Mouse (Mus musculus) hindbrain, embryonic 10.5 days (tissue): ENCODE data around the gene Rpl14. TPM values are rescaled to one million over a fixed set of nuclear protein-coding genes. Genes with fewer than 3 reads are reported as not detected.

Experiments used
- DNase-seq: peaks from one replicate; pipeline ENCODE4 v3.0.0-alpha.2; 2017; ENCODE audit warnings: low spot score
- H3K27ac ChIP-seq: fragments of 300-500 bp; sonication (generic); 2 replicates; pipeline ENCODE4 v1.5.1; 2016; ENCODE audit warnings: mild to moderate bottlenecking, moderate library complexity
- H3K27me3 ChIP-seq: fragments of 300-500 bp; sonication (generic); 2 replicates; pipeline ENCODE4 v1.6.1; 2016; ENCODE audit warnings: mild to moderate bottlenecking; ENCODE audit not compliant: poor library complexity, insufficient read depth, severe bottlenecking
- H3K36me3 ChIP-seq: fragments of 300-500 bp; sonication (generic); 2 replicates; pipeline ENCODE4 v1.6.1; 2016; ENCODE audit warnings: mild to moderate bottlenecking, moderate library complexity
- H3K4me1 ChIP-seq: fragments of 300-500 bp; sonication (generic); replicated peaks from 2 replicates; pipeline ENCODE4 v1.6.1; 2016; ENCODE audit warnings: mild to moderate bottlenecking
- H3K4me3 ChIP-seq: fragments of 300-500 bp; sonication (generic); 2 replicates; pipeline ENCODE4 v1.5.1; 2016; ENCODE audit warnings: mild to moderate bottlenecking, moderate library complexity
- H3K9me3 ChIP-seq: fragments of 300-500 bp; sonication (generic); 2 replicates; pipeline ENCODE4 v1.6.1; 2016; ENCODE audit warnings: mild to moderate bottlenecking, moderate library complexity
- WGBS: fragments of 180-500 bp; shearing (Covaris S2); methylation state at CpG from one replicate; pipeline ENCODE4 v1.1.7; 2016; 5-methylcytosine and 5-hydroxymethylcytosine counted together
- polyA plus RNA-seq: library from polyadenylated mRNA; unstranded; fragments of >200 nt; fragmentation: Nextera tagmentation; extraction: Ambion mirVana; gene quantifications from 2 replicates; pipeline ENCODE4 v1.2.1, GENCODE M21; 2016

Rpl14 gene
- polyA plus RNA-seq, 1 experiment from 2014 or later: 673 TPM

GRCm38 (mm10) chr9:120546482-120546881 lies 24.8 kb upstream of the Rpl14 start:
- 96% methylated on average over 9 of the region's 9 CpGs for WGBS
- Histone ChIP-seq H3K4me1 (peaks cover 32% of the 10 kb centered on the region), H3K27me3 (peaks cover 10% of the 10 kb centered on the region), H3K36me3 (no peaks in the 10 kb centered on the region), H3K4me3 (no peak overlapping the region), H3K27ac (no peak overlapping the region), H3K9me3 (no peaks in the 10 kb centered on the region)
- no peak for DNase-seq

- no peak for DNase-seq
- H3K36me3 ChIP-seq: no peaks in the 10 kb centered on the region
- 30% methylated on average over 16 of the region's 16 CpGs for WGBS
- no peak overlapping the region for H3K4me3 ChIP-seq
- peaks cover 4% of the 10 kb centered on the region for H3K27me3 ChIP-seq
- H3K4me1 ChIP-seq: peaks cover 26% of the 10 kb centered on the region
- H3K9me3 ChIP-seq: no peaks in the 10 kb centered on the region
- H3K27ac ChIP-seq: no peak overlapping the region
Measured at GRCm38 (mm10) chr9:120547026-120547668, 24.1 kb upstream of the Rpl14 start.

DNA sequence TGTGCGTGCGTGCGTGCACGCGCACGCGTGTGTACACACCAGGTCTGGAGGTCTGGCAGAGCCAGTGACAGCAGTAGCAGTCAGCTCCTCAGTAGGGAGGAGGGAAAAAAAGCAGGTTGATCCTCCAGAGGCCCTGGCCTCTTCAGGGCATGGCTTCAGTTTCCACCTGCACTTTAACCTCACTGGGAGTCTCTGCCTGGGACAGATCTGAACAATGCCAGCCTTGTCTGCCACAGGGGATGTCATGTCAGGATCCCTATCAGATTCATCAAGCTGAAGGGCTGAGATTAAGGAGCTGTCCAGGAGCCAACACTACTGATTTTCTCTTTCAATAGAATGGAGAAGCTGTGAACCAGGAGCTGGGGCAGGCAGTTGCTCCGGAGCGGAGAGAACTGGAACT lies 20.5 kb upstream of the Rpl14 start:
- DNase-seq: no peak
- peaks cover 22% of the 10 kb centered on the region for H3K4me1 ChIP-seq
- no peaks in the 10 kb centered on the region for H3K36me3 ChIP-seq
- H3K27ac ChIP-seq: peak overlapping the region; percentile 45
- 0 out of 2 replicates have a peak, but pooled peaks cover 3% of the 10 kb centered on the region for H3K27me3 ChIP-seq
- no peaks in the 10 kb centered on the region for H3K9me3 ChIP-seq
- H3K4me3 ChIP-seq: no peak overlapping the region
- 85% methylated on average over 9 of the region's 9 CpGs for WGBS

- H3K27ac ChIP-seq: no peak overlapping the region
- 91% methylated on average over 3 of the region's 3 CpGs for WGBS
- no peaks in the 10 kb centered on the region for H3K36me3 ChIP-seq
- no peaks in the 10 kb centered on the region for H3K27me3 ChIP-seq
- no peaks in the 10 kb centered on the region for H3K9me3 ChIP-seq
- no peak overlapping the region for H3K4me3 ChIP-seq
- DNase-seq: no peak
- H3K4me1 ChIP-seq: no peaks in the 10 kb centered on the region
Measured at GRCm38 (mm10) chr9:120563590-120563989, 7.7 kb upstream of the Rpl14 start.

- Histone ChIP-seq H3K4me3 (no peak overlapping the region), H3K36me3 (no peaks in the 10 kb centered on the region), H3K4me1 (no peaks in the 10 kb centered on the region), H3K27ac (no peak overlapping the region), H3K9me3 (no peaks in the 10 kb centered on the region), H3K27me3 (no peaks in the 10 kb centered on the region)
- WGBS: 87% methylated on average over 2 of the region's 2 CpGs
- no peak for DNase-seq
Measured at GRCm38 (mm10) chr9:120564247-120564646, 7.0 kb upstream of the Rpl14 start.

DNA sequence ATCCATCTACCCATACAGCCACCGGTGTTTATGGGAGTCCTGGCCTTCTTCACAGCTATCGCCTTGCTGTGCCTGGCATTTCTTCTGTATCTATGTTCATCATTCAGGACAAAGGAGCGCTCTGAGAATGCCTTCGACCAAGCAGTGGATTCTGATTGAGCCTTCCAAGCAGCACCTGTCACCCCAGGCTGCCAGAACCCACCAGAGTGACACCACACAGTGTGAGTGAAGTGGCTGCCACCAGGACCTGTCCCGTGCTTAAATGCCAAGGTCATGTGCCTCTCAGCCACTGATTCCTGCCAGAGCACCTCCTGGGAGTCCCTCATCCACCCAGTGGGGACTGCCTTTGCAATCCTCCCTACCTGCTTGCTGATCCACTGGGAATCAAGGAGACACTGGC lies 4.9 kb upstream of the Rpl14 start:
- Histone ChIP-seq H3K9me3 (no peaks in the 10 kb centered on the region), H3K27me3 (no peaks in the 10 kb centered on the region), H3K4me1 (peaks cover 9% of the 10 kb centered on the region), H3K36me3 (no peaks in the 10 kb centered on the region), H3K4me3 (no peak overlapping the region), H3K27ac (no peak overlapping the region)
- DNase-seq: no peak
- WGBS: 83% methylated on average over 5 of the region's 5 CpGs

DNA sequence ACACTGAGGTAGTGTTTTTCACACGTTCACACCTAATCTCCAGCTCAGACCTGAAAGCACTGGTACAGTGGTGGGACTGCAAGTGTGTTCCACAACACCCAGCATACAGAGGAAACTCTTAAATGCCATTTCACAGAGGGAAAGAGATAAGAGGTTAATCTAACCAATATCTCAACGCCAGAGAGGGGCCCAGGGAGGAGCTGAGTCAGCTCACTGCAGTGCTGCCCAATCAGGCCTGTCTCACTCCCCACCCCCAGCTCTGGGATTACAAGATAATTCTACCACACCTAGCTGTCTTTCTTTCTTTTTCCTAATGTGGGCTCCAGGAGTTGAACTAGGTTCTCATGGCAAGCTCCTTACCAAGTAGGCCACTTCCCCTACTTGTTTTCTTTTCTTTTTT lies 2.3 kb upstream of the Rpl14 start:
- no peak for DNase-seq
- Histone ChIP-seq H3K36me3 (peaks cover 19% of the 10 kb centered on the region), H3K27me3 (no peaks in the 10 kb centered on the region), H3K4me3 (no peak overlapping the region), H3K4me1 (peaks cover 22% of the 10 kb centered on the region), H3K27ac (no peak overlapping the region), H3K9me3 (no peaks in the 10 kb centered on the region)
- WGBS: 86% methylated on average over 2 of the region's 2 CpGs

- Histone ChIP-seq H3K4me3 (peak overlapping the region; percentile 97; the same call in 1 of the 2 replicates), H3K27ac (no peak overlapping the region), H3K27me3 (no peaks in the 10 kb centered on the region), H3K36me3 (peaks cover 29% of the 10 kb centered on the region), H3K4me1 (peaks cover 22% of the 10 kb centered on the region), H3K9me3 (no peaks in the 10 kb centered on the region)
- DNase-seq: peak; percentile 47
- WGBS: 67% methylated on average over 13 of the region's 13 CpGs
Measured at GRCm38 (mm10) chr9:120569721-120570333, 1.4 kb upstream of the Rpl14 start.

GRCm38 (mm10) chr9:120570334-120570725 lies 914 bp upstream of the Rpl14 start:
- peak overlapping the region; percentile 99 for H3K27ac ChIP-seq
- peak overlapping the region; percentile 97 for H3K4me3 ChIP-seq
- peaks cover 34% of the 10 kb centered on the region for H3K36me3 ChIP-seq
- no peaks in the 10 kb centered on the region for H3K27me3 ChIP-seq
- 51% methylated on average over 2 of the region's 2 CpGs for WGBS
- no peak for DNase-seq
- no peaks in the 10 kb centered on the region for H3K9me3 ChIP-seq
- peaks cover 22% of the 10 kb centered on the region for H3K4me1 ChIP-seq

- H3K27ac ChIP-seq: peak overlapping the region; percentile 99
- peaks cover 28% of the 10 kb centered on the region for H3K4me1 ChIP-seq
- no peak for DNase-seq
- peak overlapping the region; percentile 97 for H3K4me3 ChIP-seq
- H3K9me3 ChIP-seq: no peaks in the 10 kb centered on the region
- 1% methylated on average over 53 of the region's 53 CpGs for WGBS
- H3K27me3 ChIP-seq: no peaks in the 10 kb centered on the region
- peaks cover 45% of the 10 kb centered on the region for H3K36me3 ChIP-seq
Measured at GRCm38 (mm10) chr9:120571593-120572385, 545 bp downstream of the Rpl14 start.

DNA sequence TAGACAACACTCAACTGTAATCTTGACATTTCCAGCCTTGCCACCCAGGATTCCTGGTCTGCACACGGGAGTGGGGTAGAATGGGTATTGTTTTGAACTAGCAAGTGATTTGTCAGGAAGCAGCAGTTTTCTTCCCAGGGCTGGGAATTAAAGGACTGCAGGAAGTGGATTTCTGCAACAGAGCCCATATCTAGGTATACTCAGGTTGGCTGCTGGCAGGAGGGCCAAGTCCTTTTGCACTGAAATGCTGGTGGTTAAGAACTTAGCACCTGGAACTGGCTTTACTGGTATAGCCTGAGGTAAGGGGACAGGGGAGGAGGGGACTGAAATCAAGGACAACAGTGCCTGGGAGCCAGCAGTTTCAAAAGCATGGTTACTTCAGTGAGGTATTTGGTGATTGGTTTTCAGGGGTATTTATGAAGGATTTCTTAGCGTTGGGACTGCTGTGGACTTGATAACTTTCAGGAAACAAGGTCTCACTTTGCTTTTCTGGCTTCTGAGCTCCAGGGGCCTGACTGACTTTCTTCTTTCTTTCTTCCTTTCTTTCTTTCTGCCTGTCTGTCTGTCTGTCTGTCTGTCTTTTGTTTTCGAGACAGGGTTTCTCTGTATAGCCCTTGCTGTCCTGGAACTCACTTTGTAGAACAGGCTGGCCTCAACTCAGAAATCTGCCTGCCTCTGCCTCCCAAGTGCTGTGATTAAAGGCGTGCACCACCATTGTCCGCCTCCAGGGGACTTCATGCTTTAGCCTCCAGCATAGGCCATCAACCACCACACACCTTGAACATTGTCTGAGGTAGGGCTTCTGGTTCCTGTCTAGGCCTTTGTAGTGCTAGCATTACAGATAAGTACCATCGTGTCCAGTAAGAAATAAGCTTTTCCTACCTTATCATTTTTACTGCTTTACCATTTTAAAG lies 4.8 kb downstream of the Rpl14 start:
- peak overlapping the region; percentile 79; the same call in 1 of the 2 replicates for H3K4me3 ChIP-seq
- no peak for DNase-seq
- H3K9me3 ChIP-seq: no peaks in the 10 kb centered on the region
- peaks cover 37% of the 10 kb centered on the region for H3K4me1 ChIP-seq
- 63% methylated on average over 6 of the region's 6 CpGs for WGBS
- no peak overlapping the region for H3K27ac ChIP-seq
- H3K36me3 ChIP-seq: peaks cover 45% of the 10 kb centered on the region
- no peaks in the 10 kb centered on the region for H3K27me3 ChIP-seq

DNA sequence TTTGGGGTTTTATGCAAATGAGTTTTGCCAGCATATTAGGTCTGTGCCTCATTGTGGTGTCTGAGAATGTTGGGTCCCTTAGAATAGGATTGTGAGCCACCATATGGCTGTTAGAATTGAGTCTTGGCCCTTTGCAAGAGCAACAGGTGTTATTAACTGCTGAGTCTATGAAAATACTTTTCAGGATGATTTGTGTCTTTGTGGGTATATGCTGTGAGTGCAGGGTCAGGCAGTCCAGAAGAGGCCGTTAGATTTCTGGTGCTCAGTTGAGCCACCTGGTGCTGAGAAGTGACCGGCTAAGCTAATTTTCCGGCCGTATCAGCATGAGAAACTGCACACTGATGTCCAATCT lies 5.4 kb downstream of the Rpl14 start:
- H3K27ac ChIP-seq: no peak overlapping the region
- peaks cover 36% of the 10 kb centered on the region for H3K4me1 ChIP-seq
- peak overlapping the region; percentile 79 for H3K4me3 ChIP-seq
- peaks cover 45% of the 10 kb centered on the region for H3K36me3 ChIP-seq
- no peaks in the 10 kb centered on the region for H3K9me3 ChIP-seq
- DNase-seq: no peak
- 15% methylated on average over 4 of the region's 4 CpGs for WGBS
- H3K27me3 ChIP-seq: no peaks in the 10 kb centered on the region
